Mouse (Mus musculus): ENCODE data around the gene Dixdc1. TPM values are rescaled to one million over a fixed set of nuclear protein-coding genes. Genes with fewer than 3 reads are reported as not detected.
A peak's percentile ranks its signal among the peaks of the same experiment; 100 is the strongest.

Gene Dixdc1
- polyA plus RNA-seq, 1 experiment from 2014 or later, result 35.1 TPM

DNA sequence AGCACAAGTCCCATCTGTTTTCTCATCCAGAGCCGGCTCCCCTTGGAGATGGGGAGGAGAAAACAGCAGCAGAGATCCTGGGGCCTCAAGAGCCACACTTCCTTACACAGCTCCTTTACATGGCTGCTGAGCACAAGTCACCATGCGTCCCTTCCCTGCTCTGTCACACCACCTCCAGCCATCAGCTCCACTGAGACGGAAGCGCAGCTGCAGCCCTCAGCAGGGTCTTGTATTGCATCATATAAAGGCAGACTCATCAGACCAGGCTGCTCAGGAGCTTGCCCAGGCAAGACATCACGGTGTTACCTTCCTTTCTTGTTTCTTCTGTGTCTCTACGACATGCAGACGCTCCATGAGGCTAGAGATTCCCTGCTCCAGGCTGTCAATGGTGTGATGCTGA is 57.6 kb downstream of the Dixdc1 start:
- Histone ChIP-seq H3K4me1 (ENCODE audit: control insufficient read depth, insufficient read depth, low read length) (no peaks in the 10 kb centered on the region), H3K36me3 (ENCODE audit: control insufficient read depth, insufficient read depth, low read length) (peaks cover 90% of the 10 kb centered on the region), H3K27me3 (ENCODE audit: control insufficient read depth, insufficient read depth, low read length) (no peaks in the 10 kb centered on the region), H3K4me3 (replicated peaks; ENCODE audit: low read depth, low read length) (no peak overlapping the region), H3K9ac (replicated peaks; ENCODE audit: low read length) (no peak overlapping the region), H3K9me3 (ENCODE audit: control insufficient read depth, low read length) (no peaks in the 10 kb centered on the region), H3K27ac (replicated peaks; ENCODE audit: low read depth, low read length) (no peak overlapping the region), H3K4me2 (ENCODE audit: low read length) (no peak overlapping the region)
- no peak for ATAC-seq (ENCODE audit: low FRiP score, low TSS enrichment)
- no peak for DNase-seq
- WGBS, result 73% methylated on average over 7 of the region's 7 CpGs

DNA sequence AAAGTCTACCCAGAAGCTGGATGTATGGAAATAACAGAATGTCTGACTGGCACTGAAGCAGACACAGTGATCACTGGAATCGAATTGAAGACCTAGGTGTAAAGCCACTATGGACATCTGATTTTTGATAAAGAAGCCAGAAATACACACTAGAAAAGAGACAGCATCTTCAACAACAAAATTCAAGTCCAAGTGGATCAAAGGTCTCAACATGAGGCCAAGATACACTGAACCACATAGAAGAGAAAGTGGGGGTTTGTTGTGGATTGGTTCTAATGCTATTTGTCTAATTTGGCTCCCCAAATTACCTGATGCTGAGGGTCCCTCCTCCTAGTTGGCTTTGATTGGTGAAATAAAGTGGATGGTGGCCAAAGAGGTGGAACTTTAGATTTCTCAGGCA is 59.9 kb downstream of the Dixdc1 start:
- DNase-seq, result no peak
- Histone ChIP-seq H3K4me2 (ENCODE audit: low read length) (no peak overlapping the region), H3K4me3 (replicated peaks; ENCODE audit: low read depth, low read length) (no peak overlapping the region), H3K27ac (replicated peaks; ENCODE audit: low read depth, low read length) (no peak overlapping the region), H3K9ac (replicated peaks; ENCODE audit: low read length) (no peak overlapping the region), H3K36me3 (ENCODE audit: control insufficient read depth, insufficient read depth, low read length) (peaks cover 82% of the 10 kb centered on the region), H3K27me3 (ENCODE audit: control insufficient read depth, insufficient read depth, low read length) (no peaks in the 10 kb centered on the region), H3K4me1 (ENCODE audit: control insufficient read depth, insufficient read depth, low read length) (no peaks in the 10 kb centered on the region), H3K9me3 (ENCODE audit: control insufficient read depth, low read length) (no peaks in the 10 kb centered on the region)
- no peak for ATAC-seq (ENCODE audit: low FRiP score, low TSS enrichment)
- 88% methylated on average over 1 of the region's 1 CpGs for WGBS

DNA sequence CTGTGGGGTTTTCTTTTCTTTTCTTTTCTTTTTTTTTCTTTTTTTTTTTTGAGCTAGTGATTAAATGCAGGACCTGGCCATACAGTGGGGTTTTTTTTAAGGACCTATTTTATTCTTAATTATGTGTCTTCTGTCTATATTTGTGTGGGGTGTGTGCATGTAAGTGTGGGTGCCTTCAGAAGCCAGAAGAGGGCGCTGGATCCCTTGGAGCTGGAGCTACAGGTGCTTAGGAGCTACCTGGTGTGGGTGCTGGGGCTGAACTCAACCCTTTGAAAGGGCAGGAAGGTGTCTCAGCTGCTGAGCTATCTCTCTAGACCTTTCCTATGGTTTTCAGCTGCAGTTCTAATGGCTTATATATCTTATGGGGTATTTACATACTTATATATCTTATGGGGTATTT is 64.5 kb downstream of the Dixdc1 start:
- DNase-seq (no peak), ATAC-seq (ENCODE audit: low FRiP score, low TSS enrichment) (no peak)

GRCm38 (mm10) chr9:50670690-50671089 is 68.6 kb downstream of the Dixdc1 start:
- Histone ChIP-seq H3K9ac (replicated peaks; ENCODE audit: low read length) (no peak overlapping the region), H3K27ac (replicated peaks; ENCODE audit: low read depth, low read length) (no peak overlapping the region), H3K4me3 (replicated peaks; ENCODE audit: low read depth, low read length) (no peak overlapping the region), H3K4me1 (ENCODE audit: control insufficient read depth, insufficient read depth, low read length) (no peaks in the 10 kb centered on the region), H3K4me2 (ENCODE audit: low read length) (no peak overlapping the region), H3K36me3 (ENCODE audit: control insufficient read depth, insufficient read depth, low read length) (peaks cover 54% of the 10 kb centered on the region), H3K27me3 (ENCODE audit: control insufficient read depth, insufficient read depth, low read length) (no peaks in the 10 kb centered on the region), H3K9me3 (ENCODE audit: control insufficient read depth, low read length) (no peaks in the 10 kb centered on the region)
- ATAC-seq (ENCODE audit: low FRiP score, low TSS enrichment) (no peak), DNase-seq (peak; percentile 71)
- 32% methylated on average over 5 of the region's 5 CpGs for WGBS

More for the DNA sequence above, 64.5 kb downstream of the Dixdc1 start:
- 15% methylated on average over 1 of the region's 1 CpGs for WGBS
- no peak overlapping the region for H3K4me3 ChIP-seq (replicated peaks; ENCODE audit: low read depth, low read length)
- no peak overlapping the region for H3K9ac ChIP-seq (replicated peaks; ENCODE audit: low read length)
- no peaks in the 10 kb centered on the region for H3K27me3 ChIP-seq (ENCODE audit: control insufficient read depth, insufficient read depth, low read length)
- H3K9me3 ChIP-seq (ENCODE audit: control insufficient read depth, low read length), result no peaks in the 10 kb centered on the region
- no peaks in the 10 kb centered on the region for H3K4me1 ChIP-seq (ENCODE audit: control insufficient read depth, insufficient read depth, low read length)
- no peak overlapping the region for H3K4me2 ChIP-seq (ENCODE audit: low read length)
- H3K36me3 ChIP-seq (ENCODE audit: control insufficient read depth, insufficient read depth, low read length), result peaks cover 48% of the 10 kb centered on the region
- H3K27ac ChIP-seq (replicated peaks; ENCODE audit: low read depth, low read length), result no peak overlapping the region

- H3K27ac ChIP-seq (replicated peaks; ENCODE audit: low read depth, low read length), result no peak overlapping the region
- 85% methylated on average over 8 of the region's 8 CpGs for WGBS
- H3K4me1 ChIP-seq (ENCODE audit: control insufficient read depth, insufficient read depth, low read length), result no peaks in the 10 kb centered on the region
- no peak overlapping the region for H3K9ac ChIP-seq (replicated peaks; ENCODE audit: low read length)
- DNase-seq (no peak), ATAC-seq (ENCODE audit: low FRiP score, low TSS enrichment) (no peak)
- no peaks in the 10 kb centered on the region for H3K27me3 ChIP-seq (ENCODE audit: control insufficient read depth, insufficient read depth, low read length)
- no peak overlapping the region for H3K4me2 ChIP-seq (ENCODE audit: low read length)
- no peaks in the 10 kb centered on the region for H3K9me3 ChIP-seq (ENCODE audit: control insufficient read depth, low read length)
- H3K36me3 ChIP-seq (ENCODE audit: control insufficient read depth, insufficient read depth, low read length), result peaks cover 67% of the 10 kb centered on the region
- no peak overlapping the region for H3K4me3 ChIP-seq (replicated peaks; ENCODE audit: low read depth, low read length)
These were observed 71.5 kb downstream of the Dixdc1 start for GRCm38 (mm10) chr9:50667579-50668498.

GRCm38 (mm10) chr9:50666442-50666841 is 72.9 kb downstream of the Dixdc1 start:
- Histone ChIP-seq H3K9ac (replicated peaks; ENCODE audit: low read length) (no peak overlapping the region), H3K27me3 (ENCODE audit: control insufficient read depth, insufficient read depth, low read length) (no peaks in the 10 kb centered on the region), H3K36me3 (ENCODE audit: control insufficient read depth, insufficient read depth, low read length) (peaks cover 65% of the 10 kb centered on the region), H3K9me3 (ENCODE audit: control insufficient read depth, low read length) (no peaks in the 10 kb centered on the region), H3K4me1 (ENCODE audit: control insufficient read depth, insufficient read depth, low read length) (no peaks in the 10 kb centered on the region), H3K4me3 (replicated peaks; ENCODE audit: low read depth, low read length) (no peak overlapping the region), H3K27ac (replicated peaks; ENCODE audit: low read depth, low read length) (no peak overlapping the region), H3K4me2 (ENCODE audit: low read length) (no peak overlapping the region)
- ATAC-seq (ENCODE audit: low FRiP score, low TSS enrichment) (no peak), DNase-seq (no peak)
- 87% methylated on average over 6 of the region's 6 CpGs for WGBS

GRCm38 (mm10) chr9:50664826-50665225 is 74.5 kb downstream of the Dixdc1 start:
- Histone ChIP-seq H3K27me3 (ENCODE audit: control insufficient read depth, insufficient read depth, low read length) (no peaks in the 10 kb centered on the region), H3K4me1 (ENCODE audit: control insufficient read depth, insufficient read depth, low read length) (peaks cover 4% of the 10 kb centered on the region; the same call in 1 of the 2 replicates), H3K36me3 (ENCODE audit: control insufficient read depth, insufficient read depth, low read length) (peaks cover 61% of the 10 kb centered on the region), H3K9me3 (ENCODE audit: control insufficient read depth, low read length) (no peaks in the 10 kb centered on the region), H3K4me2 (ENCODE audit: low read length) (no peak overlapping the region), H3K4me3 (replicated peaks; ENCODE audit: low read depth, low read length) (no peak overlapping the region), H3K27ac (replicated peaks; ENCODE audit: low read depth, low read length) (no peak overlapping the region), H3K9ac (replicated peaks; ENCODE audit: low read length) (no peak overlapping the region)
- no peak for DNase-seq
- no peak for ATAC-seq (ENCODE audit: low FRiP score, low TSS enrichment)
- WGBS, result 91% methylated on average over 5 of the region's 5 CpGs

DNA sequence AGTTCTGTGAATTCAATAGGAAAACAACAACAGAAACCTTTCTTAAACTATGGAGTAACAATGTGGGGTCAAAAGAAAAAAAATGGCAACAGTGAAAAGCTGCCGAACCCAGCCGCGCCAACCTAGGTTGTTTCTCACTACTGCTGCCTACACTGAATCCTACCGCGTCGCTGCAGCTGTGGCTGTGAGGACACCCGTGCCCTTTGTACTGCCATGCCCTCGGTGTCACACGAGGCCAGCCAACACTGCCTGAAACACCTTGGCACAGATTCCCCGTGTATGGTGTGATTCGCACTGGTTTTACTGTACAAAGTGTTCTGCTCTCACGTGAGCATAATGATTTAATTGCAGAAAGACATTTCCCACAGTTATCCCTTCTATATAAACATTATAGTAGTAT is 78.9 kb downstream of the Dixdc1 start:
- no peaks in the 10 kb centered on the region for H3K9me3 ChIP-seq (ENCODE audit: control insufficient read depth, low read length)
- ATAC-seq (ENCODE audit: low FRiP score, low TSS enrichment) (no peak), DNase-seq (peak; percentile 29)
- H3K4me2 ChIP-seq (ENCODE audit: low read length), result peak overlapping the region; percentile 82
- H3K36me3 ChIP-seq (ENCODE audit: control insufficient read depth, insufficient read depth, low read length), result peaks cover 40% of the 10 kb centered on the region
- peaks cover 12% of the 10 kb centered on the region; the same call in 1 of the 2 replicates for H3K4me1 ChIP-seq (ENCODE audit: control insufficient read depth, insufficient read depth, low read length)
- H3K27me3 ChIP-seq (ENCODE audit: control insufficient read depth, insufficient read depth, low read length), result no peaks in the 10 kb centered on the region
- peak overlapping the region; percentile 91 for H3K4me3 ChIP-seq (replicated peaks; ENCODE audit: low read depth, low read length)
- no peak overlapping the region for H3K27ac ChIP-seq (replicated peaks; ENCODE audit: low read depth, low read length)
- H3K9ac ChIP-seq (replicated peaks; ENCODE audit: low read length), result peak overlapping the region; percentile 90; the same call in 1 of the 2 replicates
- WGBS, result 24% methylated on average over 12 of the region's 12 CpGs
